Mouse (Mus musculus) thymus, adult 2 months (tissue): Measurements from ENCODE around the gene Adipor1.
"Not testable (repeated sequence)": the region's sequence is repeated elsewhere in the genome, so short reads cannot be mapped to it uniquely, and the experiment has no call there.

Source experiments
- CTCF ChIP-seq: fragments of 200-500 bp; IDR thresholded peaks from 2 replicates; pipeline ENCODE4 v1.5.1; 2012; ENCODE audit warnings: mild to moderate bottlenecking, control low read depth, low read length, moderate library complexity, borderline replicate concordance; ENCODE audit not compliant: control insufficient read depth, poor library complexity, insufficient read depth; ENCODE audit errors: extremely low read depth
- POLR2A ChIP-seq: fragments of 200-500 bp; IDR thresholded peaks from 2 replicates; pipeline ENCODE4 v1.6.1; 2012; ENCODE audit warnings: mild to moderate bottlenecking, low read length, control low read depth, moderate library complexity; ENCODE audit not compliant: control insufficient read depth, poor library complexity, insufficient read depth; ENCODE audit errors: extremely low read depth

GRCm38 (mm10) chr1:134441737-134442136, 26.6 kb downstream of the Adipor1 start:
- TF ChIP-seq CTCF, POLR2A: not testable (repeated sequence)
